Mouse (Mus musculus) midbrain, postnatal 0 days (tissue): ENCODE measurements around the gene Srf. TPM values are rescaled to one million over a fixed set of nuclear protein-coding genes. Genes with fewer than 3 reads are reported as not detected.

Experiments
- ATAC-seq: fragments of 200-750 bp; cut with Nextera tagmentation; 2 replicates; pipeline ENCODE4 v1.8.0; 2017; ENCODE audit warnings: moderate number of reproducible peaks, mild to moderate bottlenecking, moderate TSS enrichment, moderate library complexity; ENCODE audit not compliant: low FRiP score
- DNase-seq: peaks from one replicate; pipeline ENCODE4 v3.0.0-alpha.2; 2015; ENCODE audit warnings: low spot score
- H3K27ac ChIP-seq: fragments of 300-500 bp; sonication (generic); 2 replicates; pipeline ENCODE4 v1.5.1; 2014; ENCODE audit warnings: low read depth, mild to moderate bottlenecking, low read length, mixed read lengths
- H3K27me3 ChIP-seq: fragments of 300-500 bp; sonication (generic); 2 replicates; pipeline ENCODE4 v1.6.1; 2014; ENCODE audit warnings: low read length, control low read depth, mixed read lengths; ENCODE audit not compliant: insufficient read depth
- H3K36me3 ChIP-seq: fragments of 300-500 bp; sonication (generic); 2 replicates; pipeline ENCODE4 v1.6.1; 2014; ENCODE audit warnings: low read length, control low read depth, mixed read lengths; ENCODE audit not compliant: insufficient read depth
- H3K4me1 ChIP-seq: fragments of 300-500 bp; sonication (generic); 2 replicates; pipeline ENCODE4 v1.6.1; 2014; ENCODE audit warnings: mild to moderate bottlenecking, control low read depth, antibody characterized with exemption, low read length, mixed read lengths; ENCODE audit not compliant: insufficient read depth
- H3K4me2 ChIP-seq: fragments of 300-500 bp; sonication (generic); 2 replicates; pipeline ENCODE4 v1.6.1; 2014; ENCODE audit warnings: low read depth, mild to moderate bottlenecking, low read length, mixed read lengths; ENCODE audit not compliant: poor library complexity, severe bottlenecking
- H3K4me3 ChIP-seq: fragments of 300-500 bp; sonication (generic); 2 replicates; pipeline ENCODE4 v1.5.1; 2014; ENCODE audit warnings: low read depth, mild to moderate bottlenecking, low read length, moderate library complexity
- H3K9ac ChIP-seq: fragments of 300-500 bp; sonication (generic); replicated peaks from 2 replicates; pipeline ENCODE4 v1.6.1; 2014; ENCODE audit warnings: mild to moderate bottlenecking, low read length, moderate library complexity, mixed read lengths; ENCODE audit not compliant: poor library complexity, severe bottlenecking
- H3K9me3 ChIP-seq: fragments of 300-500 bp; sonication (generic); 2 replicates; pipeline ENCODE4 v1.6.1; 2016; ENCODE audit warnings: low read length, control low read depth
- CTCF ChIP-seq: IDR thresholded peaks from 2 replicates; pipeline ENCODE4 v1.5.1; 2016; ENCODE audit warnings: antibody characterized with exemption, mild to moderate bottlenecking
- WGBS: fragments of 180-500 bp; shearing (Covaris S2); extraction: QIAGEN DNeasy Blood & Tissue Kit; methylation state at CpG from one replicate; pipeline ENCODE4 v1.1.7; 2014; 5-methylcytosine and 5-hydroxymethylcytosine counted together
- microRNA-seq: library from miRNA; unstranded; fragments of <30 nt; microRNA quantifications from one replicate; pipeline ENCODE4, GENCODE M21; 2016; ENCODE audit warnings: borderline number of aligned reads
- polyA plus RNA-seq: library from polyadenylated mRNA; unstranded; fragments of >200 nt; fragmentation: Nextera tagmentation; extraction: Ambion mirVana; gene quantifications from 2 replicates; pipeline ENCODE4 v1.2.1, GENCODE M21; 2015
- total RNA-seq: library from RNA; depleted of rRNA; stranded (reverse); fragments of >200 nt; gene quantifications from 2 replicates; pipeline ENCODE4 v1.2.3, GENCODE M21; 2014; rRNA removed

Gene Srf
- total and polyA plus RNA-seq, 2 experiments from 2014 or later = 3.3 to 69.0 TPM

GRCm38 (mm10) chr17:46505617-46506016 is 50.4 kb downstream of the Srf start:
- Histone ChIP-seq H3K4me3 (no peak overlapping the region), H3K9ac (no peak overlapping the region), H3K27me3 (no peaks in the 10 kb centered on the region), H3K4me1 (no peaks in the 10 kb centered on the region), H3K9me3 (no peaks in the 10 kb centered on the region), H3K36me3 (peaks cover 55% of the 10 kb centered on the region), H3K27ac (no peak overlapping the region), H3K4me2 (no peak overlapping the region)
- ATAC-seq (no peak), DNase-seq (no peak)
- TF ChIP-seq CTCF = no peak
- WGBS = 96% methylated on average over 3 of the region's 3 CpGs

- Histone ChIP-seq H3K27me3 (no peaks in the 10 kb centered on the region), H3K36me3 (peaks cover 45% of the 10 kb centered on the region), H3K4me2 (no peak overlapping the region), H3K4me3 (no peak overlapping the region), H3K9me3 (no peaks in the 10 kb centered on the region), H3K4me1 (no peaks in the 10 kb centered on the region), H3K27ac (no peak overlapping the region), H3K9ac (no peak overlapping the region)
- ATAC-seq = no peak
- no peak for TF ChIP-seq CTCF
- no peak for DNase-seq
- 83% methylated on average over 14 of the region's 14 CpGs for WGBS
Observed at GRCm38 (mm10) chr17:46503847-46504638, 51.9 kb downstream of the Srf start.

DNA sequence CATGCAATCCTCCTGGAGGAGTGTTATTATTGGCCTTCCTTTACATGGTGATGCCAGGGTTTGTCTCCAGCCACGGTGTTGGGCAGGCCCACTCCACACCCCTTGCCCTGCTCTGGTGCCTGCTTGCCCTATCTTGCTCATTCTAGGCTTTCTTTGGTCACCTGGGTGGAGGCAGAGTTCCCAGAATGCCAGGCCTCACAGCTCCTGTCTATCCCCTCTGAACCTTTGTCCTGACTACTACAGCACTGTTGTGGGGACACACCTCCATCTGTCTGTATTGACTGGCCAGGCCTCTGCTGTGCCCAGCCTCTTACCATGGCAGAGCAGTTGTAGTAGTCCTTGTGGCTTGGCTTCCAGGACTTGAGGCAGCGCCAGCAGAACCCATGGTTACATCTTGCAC is 53.2 kb downstream of the Srf start:
- H3K27me3 ChIP-seq = no peaks in the 10 kb centered on the region
- peaks cover 38% of the 10 kb centered on the region for H3K36me3 ChIP-seq

More for the DNA sequence above, 53.2 kb downstream of the Srf start:
- no peak for DNase-seq
- WGBS = 91% methylated on average over 2 of the region's 2 CpGs
- no peak overlapping the region for H3K4me2 ChIP-seq
- H3K4me1 ChIP-seq = no peaks in the 10 kb centered on the region
- H3K4me3 ChIP-seq = no peak overlapping the region
- no peak for TF ChIP-seq CTCF
- no peaks in the 10 kb centered on the region for H3K9me3 ChIP-seq
- no peak for ATAC-seq
- H3K9ac ChIP-seq = no peak overlapping the region
- no peak overlapping the region for H3K27ac ChIP-seq

Small RNAs within 50 kb of the gene (microRNA-seq; reads per million reads assigned to microRNA genes)
- gene Mir6976 = not detected

Other genes with a start within 250 kb of the Srf start
- 9.1 and 12.2 TPM in 2 replicates for gene Abcc10, start 227.8 kb downstream of the Srf start, total RNA-seq
- 8.4 and 9.3 TPM in 2 replicates for gene Abcc10, start 227.8 kb downstream of the Srf start, polyA plus RNA-seq
- gene Zfp318, start 172.4 kb downstream of the Srf start, total RNA-seq = 33.7 and 35.2 TPM in 2 replicates
- 21.8 and 25.0 TPM in 2 replicates for gene Zfp318, start 172.4 kb downstream of the Srf start, polyA plus RNA-seq
- gene Crip3, start 127.2 kb downstream of the Srf start, total RNA-seq = 2.0 and 3.0 TPM in 2 replicates
- gene Crip3, start 127.2 kb downstream of the Srf start, polyA plus RNA-seq = 1.5 and 2.1 TPM in 2 replicates
- 0.93 TPM in 1 of 2 replicates, not detected in the other for gene Slc22a7, start 117.7 kb downstream of the Srf start, total RNA-seq
- gene Slc22a7, start 117.7 kb downstream of the Srf start, polyA plus RNA-seq = 0.20 TPM in 1 of 2 replicates, not detected in the other
- 46.8 and 50.1 TPM in 2 replicates for gene Ttbk1, start 68.5 kb downstream of the Srf start, total RNA-seq
- gene Ttbk1, start 68.5 kb downstream of the Srf start, polyA plus RNA-seq = 5.4 and 6.1 TPM in 2 replicates
- 4.0 and 4.1 TPM in 2 replicates for gene Dnph1, start 59.5 kb downstream of the Srf start, total RNA-seq
- 10.2 and 10.4 TPM in 2 replicates for gene Dnph1, start 59.5 kb downstream of the Srf start, polyA plus RNA-seq
- gene Cul9, start 9.8 kb downstream of the Srf start, total RNA-seq = 53.8 and 70.9 TPM in 2 replicates
- 13.6 and 16.7 TPM in 2 replicates for gene Cul9, start 9.8 kb downstream of the Srf start, polyA plus RNA-seq
- gene Ptk7, start 73.3 kb upstream of the Srf start, total RNA-seq = 61.8 and 62.6 TPM in 2 replicates
- 22.5 and 22.9 TPM in 2 replicates for gene Ptk7, start 73.3 kb upstream of the Srf start, polyA plus RNA-seq
- 24.5 and 28.5 TPM in 2 replicates for gene Klc4, start 89.8 kb upstream of the Srf start, total RNA-seq
- gene Klc4, start 89.8 kb upstream of the Srf start, polyA plus RNA-seq = 20.0 and 22.2 TPM in 2 replicates
- gene Mrpl2, start 90.1 kb upstream of the Srf start, total RNA-seq = 46.7 and 47.4 TPM in 2 replicates
- 85.5 and 85.7 TPM in 2 replicates for gene Mrpl2, start 90.1 kb upstream of the Srf start, polyA plus RNA-seq
- gene Cul7, start 94.2 kb upstream of the Srf start, total RNA-seq = 83.5 and 92.4 TPM in 2 replicates
- 26.2 and 26.6 TPM in 2 replicates for gene Cul7, start 94.2 kb upstream of the Srf start, polyA plus RNA-seq
- gene Rrp36, start 118.2 kb upstream of the Srf start, total RNA-seq = 26.9 and 27.6 TPM in 2 replicates
- gene Rrp36, start 118.2 kb upstream of the Srf start, polyA plus RNA-seq = 47.1 and 52.2 TPM in 2 replicates
- 130 and 171 TPM in 2 replicates for gene Mea1, start 122.6 kb upstream of the Srf start, total RNA-seq
- 314 and 362 TPM in 2 replicates for gene Mea1, start 122.6 kb upstream of the Srf start, polyA plus RNA-seq
- gene Klhdc3, start 124.7 kb upstream of the Srf start, total RNA-seq = 98.7 and 99.7 TPM in 2 replicates
- gene Klhdc3, start 124.7 kb upstream of the Srf start, polyA plus RNA-seq = 185 and 192 TPM in 2 replicates
- 118 and 128 TPM in 2 replicates for gene Ppp2r5d, start 148.9 kb upstream of the Srf start, total RNA-seq
- gene Ppp2r5d, start 148.9 kb upstream of the Srf start, polyA plus RNA-seq = 94.1 and 103 TPM in 2 replicates
- 37.8 and 38.5 TPM in 2 replicates for gene Pex6, start 155.3 kb upstream of the Srf start, total RNA-seq
- gene Pex6, start 155.3 kb upstream of the Srf start, polyA plus RNA-seq = 17.6 and 18.3 TPM in 2 replicates
- gene Gnmt, start 173.0 kb upstream of the Srf start, total RNA-seq = 0.27 and 0.57 TPM in 2 replicates
- 0.88 and 1.5 TPM in 2 replicates for gene Gnmt, start 173.0 kb upstream of the Srf start, polyA plus RNA-seq
- gene Cnpy3, start 196.0 kb upstream of the Srf start, total RNA-seq = 62.0 and 74.6 TPM in 2 replicates
- gene Cnpy3, start 196.0 kb upstream of the Srf start, polyA plus RNA-seq = 70.7 and 74.4 TPM in 2 replicates
- gene Ptcra, start 207.5 kb upstream of the Srf start, total RNA-seq = not detected in 2 replicates
- 0.17 and 0.20 TPM in 2 replicates for gene Ptcra, start 207.5 kb upstream of the Srf start, polyA plus RNA-seq
- gene 2310039H08Rik, start 216.5 kb upstream of the Srf start, total RNA-seq = 39.2 and 39.3 TPM in 2 replicates
- 56.6 and 59.2 TPM in 2 replicates for gene 2310039H08Rik, start 216.5 kb upstream of the Srf start, polyA plus RNA-seq
- gene Rpl7l1, start 226.5 kb upstream of the Srf start, total RNA-seq = 42.3 and 43.2 TPM in 2 replicates
- gene Rpl7l1, start 226.5 kb upstream of the Srf start, polyA plus RNA-seq = 67.6 and 69.7 TPM in 2 replicates